Mouse (Mus musculus) embryonic facial prominence, embryonic 10.5 days (tissue): ENCODE data around the gene Kars. TPM values are rescaled to one million over a fixed set of nuclear protein-coding genes. Genes with fewer than 3 reads are reported as not detected.

ENCODE experiments used
- DNase-seq: peaks from one replicate; pipeline ENCODE4 v3.0.0-alpha.2; 2017; ENCODE audit warnings: low spot score
- H3K27ac ChIP-seq: fragments of 300-500 bp; sonication (generic); replicated peaks from 2 replicates; pipeline ENCODE4 v1.5.1; 2016; ENCODE audit warnings: mild to moderate bottlenecking
- H3K27me3 ChIP-seq: fragments of 300-500 bp; sonication (generic); replicated peaks from 2 replicates; pipeline ENCODE4 v1.6.1; 2016; ENCODE audit warnings: low read depth, mild to moderate bottlenecking; ENCODE audit not compliant: poor library complexity, severe bottlenecking
- H3K36me3 ChIP-seq: fragments of 300-500 bp; sonication (generic); replicated peaks from 2 replicates; pipeline ENCODE4 v1.6.1; 2016; ENCODE audit warnings: mild to moderate bottlenecking, moderate library complexity
- H3K4me1 ChIP-seq: fragments of 300-500 bp; sonication (generic); 2 replicates; pipeline ENCODE4 v1.6.1; 2016
- H3K4me3 ChIP-seq: fragments of 300-500 bp; sonication (generic); 2 replicates; pipeline ENCODE4 v1.5.1; 2016; ENCODE audit warnings: mild to moderate bottlenecking, moderate library complexity
- H3K9me3 ChIP-seq: fragments of 300-500 bp; sonication (generic); 2 replicates; pipeline ENCODE4 v1.6.1; 2016; ENCODE audit warnings: mild to moderate bottlenecking
- WGBS: fragments of 180-500 bp; shearing (Covaris S2); methylation state at CpG from one replicate; pipeline ENCODE4 v1.1.7; 2016; 5-methylcytosine and 5-hydroxymethylcytosine counted together
- polyA plus RNA-seq: library from polyadenylated mRNA; unstranded; fragments of >200 nt; fragmentation: Nextera tagmentation; extraction: Ambion mirVana; gene quantifications from 2 replicates; pipeline ENCODE4 v1.2.1, GENCODE M21; 2016

The Kars gene
- polyA plus RNA-seq, 1 experiment from 2014 or later, result 274 TPM

- Histone ChIP-seq H3K27ac (no peak overlapping the region), H3K27me3 (no peaks in the 10 kb centered on the region), H3K4me1 (no peaks in the 10 kb centered on the region), H3K9me3 (peaks cover 12% of the 10 kb centered on the region), H3K4me3 (no peak overlapping the region), H3K36me3 (peaks cover 86% of the 10 kb centered on the region)
- WGBS, result 87% methylated on average over 2 of the region's 2 CpGs
- no peak for DNase-seq
Observed at GRCm38 (mm10) chr8:111975706-111976105, 35.4 kb downstream of the Kars start.

DNA sequence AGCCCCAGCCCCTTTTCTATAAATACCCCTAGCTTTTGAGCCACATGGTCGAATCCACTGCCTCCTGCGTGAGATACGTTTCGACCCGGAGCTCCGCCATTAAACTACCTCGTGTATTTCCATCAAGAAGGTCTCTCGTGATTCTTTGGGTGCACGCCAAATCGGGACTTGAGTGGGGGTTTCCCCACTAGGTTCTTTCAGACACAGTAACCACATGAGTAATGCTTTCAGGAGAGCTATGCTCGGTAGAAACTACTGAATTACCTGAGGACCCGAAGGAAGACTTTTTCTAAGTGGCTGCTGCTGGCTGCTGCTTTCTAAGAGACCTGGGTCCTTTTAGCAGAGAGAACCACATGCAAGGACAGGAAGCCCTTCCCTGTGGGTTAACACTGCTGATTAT is 37.0 kb downstream of the Kars start:
- H3K27ac ChIP-seq, result no peak overlapping the region
- no peak overlapping the region for H3K4me3 ChIP-seq
- no peaks in the 10 kb centered on the region for H3K27me3 ChIP-seq
- 97% methylated on average over 12 of the region's 12 CpGs for WGBS
- H3K9me3 ChIP-seq, result peaks cover 12% of the 10 kb centered on the region
- H3K36me3 ChIP-seq, result peaks cover 88% of the 10 kb centered on the region
- H3K4me1 ChIP-seq, result no peaks in the 10 kb centered on the region
- DNase-seq, result no peak

DNA sequence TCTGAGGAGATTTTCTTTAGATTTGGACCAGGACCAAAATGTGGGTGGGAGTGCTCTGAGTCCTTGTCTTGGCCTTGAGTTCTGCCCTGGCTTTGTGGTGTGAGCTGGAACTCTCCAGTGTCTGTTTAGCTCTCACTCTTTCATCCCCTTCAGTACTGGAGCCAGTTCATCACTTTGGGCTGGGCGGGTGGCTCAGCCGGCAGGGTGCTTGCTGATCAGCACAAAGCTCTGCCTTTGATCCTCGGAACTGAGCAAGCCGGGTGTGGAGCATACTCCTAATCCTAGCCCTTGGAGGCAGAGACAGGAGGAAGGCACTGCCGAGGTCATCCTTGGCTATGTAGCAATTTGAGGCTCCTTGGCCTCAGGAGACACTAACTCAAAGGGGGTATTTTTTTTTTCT is 42.1 kb downstream of the Kars start:
- no peak for DNase-seq
- peaks cover 71% of the 10 kb centered on the region for H3K36me3 ChIP-seq
- WGBS, result 36% methylated on average over 5 of the region's 5 CpGs
- H3K27me3 ChIP-seq, result no peaks in the 10 kb centered on the region
- no peak overlapping the region for H3K27ac ChIP-seq
- H3K9me3 ChIP-seq, result peaks cover 8% of the 10 kb centered on the region
- no peak overlapping the region for H3K4me3 ChIP-seq
- no peaks in the 10 kb centered on the region for H3K4me1 ChIP-seq

DNA sequence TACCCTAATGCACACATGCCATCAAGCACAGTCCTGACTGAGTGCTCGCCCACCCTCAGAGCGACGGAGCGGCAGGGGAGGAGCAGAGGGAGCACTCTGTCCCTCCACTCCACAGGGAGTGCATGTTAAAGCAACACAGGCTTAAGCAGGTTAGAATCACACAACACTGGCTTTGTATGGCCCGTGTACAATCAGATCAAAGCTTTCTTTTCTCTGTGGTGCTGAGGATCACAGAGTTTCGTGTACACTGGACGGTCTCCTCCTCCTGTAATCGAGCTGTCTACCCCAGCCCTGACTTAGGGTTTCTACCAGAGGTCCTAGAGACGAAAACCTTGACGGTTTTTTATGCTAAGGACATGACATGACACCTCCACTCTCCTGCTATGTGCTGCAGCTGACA is 42.6 kb downstream of the Kars start:
- Histone ChIP-seq H3K36me3 (peaks cover 67% of the 10 kb centered on the region), H3K27me3 (no peaks in the 10 kb centered on the region), H3K9me3 (peaks cover 4% of the 10 kb centered on the region; the same call in 1 of the 2 replicates), H3K4me1 (peaks cover 2% of the 10 kb centered on the region; the same call in 1 of the 2 replicates), H3K4me3 (no peak overlapping the region), H3K27ac (no peak overlapping the region)
- WGBS, result 87% methylated on average over 10 of the region's 10 CpGs
- DNase-seq, result no peak

DNA sequence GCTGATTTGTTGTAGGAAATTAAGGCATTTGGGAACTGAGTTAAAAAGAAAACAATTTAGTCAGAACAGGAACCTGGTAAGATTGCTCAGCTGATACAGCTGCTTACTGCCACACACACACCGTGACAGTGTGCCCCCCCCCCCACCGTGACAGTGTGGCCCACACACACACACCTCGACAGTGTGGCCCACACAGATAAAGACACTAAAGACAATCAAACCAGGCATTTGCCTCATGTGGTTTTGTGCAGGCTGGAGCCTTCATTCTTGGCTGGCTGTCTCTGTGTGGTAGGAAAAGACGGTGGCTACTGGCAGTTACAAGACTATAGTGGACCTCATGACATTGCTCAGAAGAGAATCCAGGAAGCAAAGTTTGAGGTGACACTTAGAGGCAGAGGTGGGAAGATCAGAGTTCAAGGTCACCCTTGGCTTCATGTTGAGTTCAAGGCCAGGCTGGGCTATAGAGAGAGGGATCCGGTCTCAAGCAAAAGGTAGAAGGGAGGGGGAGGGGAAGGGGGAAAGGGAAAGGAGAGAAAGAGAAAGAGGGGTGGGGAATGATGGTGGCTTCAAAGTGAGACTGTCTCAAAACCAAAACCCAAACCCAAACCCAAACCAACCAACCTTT is 43.8 kb downstream of the Kars start:
- Histone ChIP-seq H3K9me3 (no peaks in the 10 kb centered on the region), H3K4me1 (peaks cover 9% of the 10 kb centered on the region; the same call in 1 of the 2 replicates), H3K36me3 (peaks cover 55% of the 10 kb centered on the region), H3K27me3 (no peaks in the 10 kb centered on the region), H3K27ac (no peak overlapping the region), H3K4me3 (no peak overlapping the region)
- no peak for DNase-seq
- WGBS, result 87% methylated on average over 5 of the region's 5 CpGs

GRCm38 (mm10) chr8:111964849-111965561 is 46.1 kb downstream of the Kars start:
- Histone ChIP-seq H3K36me3 (peaks cover 44% of the 10 kb centered on the region), H3K27ac (no peak overlapping the region), H3K4me1 (peaks cover 9% of the 10 kb centered on the region; the same call in 1 of the 2 replicates), H3K4me3 (no peak overlapping the region), H3K27me3 (no peaks in the 10 kb centered on the region), H3K9me3 (no peaks in the 10 kb centered on the region)
- 83% methylated on average over 7 of the region's 7 CpGs for WGBS
- DNase-seq, result no peak

DNA sequence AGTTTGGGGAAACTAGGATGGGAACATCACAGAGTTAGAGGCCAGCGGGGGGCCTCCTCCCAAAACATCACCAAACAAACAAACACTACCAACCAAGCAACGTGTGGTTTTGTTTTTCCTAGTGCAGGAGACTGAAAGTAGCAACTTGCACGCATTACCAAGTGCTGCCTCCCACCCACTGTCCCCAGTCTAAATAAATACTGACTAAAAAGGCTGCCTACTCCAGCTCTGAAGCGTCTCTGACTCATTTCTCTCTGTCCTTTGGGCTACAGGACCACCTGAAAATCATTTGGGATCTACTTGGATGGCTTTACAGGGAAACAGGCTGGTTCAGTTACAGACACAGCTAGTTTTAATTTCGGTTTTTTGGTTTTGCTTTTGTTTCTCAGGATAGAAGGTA is 46.8 kb downstream of the Kars start:
- 56% methylated on average over 5 of the region's 5 CpGs for WGBS
- peaks cover 49% of the 10 kb centered on the region for H3K36me3 ChIP-seq
- H3K27ac ChIP-seq, result no peak overlapping the region
- H3K4me3 ChIP-seq, result no peak overlapping the region
- DNase-seq, result no peak
- H3K27me3 ChIP-seq, result no peaks in the 10 kb centered on the region
- H3K9me3 ChIP-seq, result no peaks in the 10 kb centered on the region
- H3K4me1 ChIP-seq, result peaks cover 9% of the 10 kb centered on the region; the same call in 1 of the 2 replicates

GRCm38 (mm10) chr8:111963546-111963945 is 47.6 kb downstream of the Kars start:
- Histone ChIP-seq H3K27me3 (no peaks in the 10 kb centered on the region), H3K36me3 (peaks cover 49% of the 10 kb centered on the region), H3K27ac (no peak overlapping the region), H3K4me1 (peaks cover 9% of the 10 kb centered on the region; the same call in 1 of the 2 replicates), H3K4me3 (no peak overlapping the region), H3K9me3 (no peaks in the 10 kb centered on the region)
- 79% methylated on average over 4 of the region's 4 CpGs for WGBS
- no peak for DNase-seq

DNA sequence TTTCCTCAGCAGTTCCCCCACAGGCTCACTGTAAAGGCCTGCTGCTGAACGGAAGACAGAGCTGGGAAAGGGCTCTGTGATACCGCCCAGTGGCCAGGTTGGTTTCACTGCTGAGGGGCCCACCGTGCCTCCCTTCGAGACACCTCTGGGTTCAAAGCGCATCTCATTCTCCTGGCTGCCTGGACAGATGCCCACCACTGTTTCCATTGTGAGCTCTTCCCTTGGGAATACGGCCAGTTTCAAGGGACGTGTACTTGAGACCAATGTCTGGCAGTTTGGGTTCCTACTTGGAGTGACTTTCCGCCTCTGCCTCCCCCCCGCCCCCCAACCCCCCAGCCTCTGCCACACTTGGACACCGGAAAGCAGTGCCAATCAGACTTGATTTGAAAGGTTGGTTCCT is 48.0 kb downstream of the Kars start:
- WGBS, result 75% methylated on average over 10 of the region's 10 CpGs
- no peak overlapping the region for H3K4me3 ChIP-seq
- peaks cover 49% of the 10 kb centered on the region for H3K36me3 ChIP-seq
- no peak for DNase-seq
- H3K4me1 ChIP-seq, result peaks cover 9% of the 10 kb centered on the region; the same call in 1 of the 2 replicates
- H3K27ac ChIP-seq, result no peak overlapping the region
- H3K27me3 ChIP-seq, result no peaks in the 10 kb centered on the region
- no peaks in the 10 kb centered on the region for H3K9me3 ChIP-seq

DNA sequence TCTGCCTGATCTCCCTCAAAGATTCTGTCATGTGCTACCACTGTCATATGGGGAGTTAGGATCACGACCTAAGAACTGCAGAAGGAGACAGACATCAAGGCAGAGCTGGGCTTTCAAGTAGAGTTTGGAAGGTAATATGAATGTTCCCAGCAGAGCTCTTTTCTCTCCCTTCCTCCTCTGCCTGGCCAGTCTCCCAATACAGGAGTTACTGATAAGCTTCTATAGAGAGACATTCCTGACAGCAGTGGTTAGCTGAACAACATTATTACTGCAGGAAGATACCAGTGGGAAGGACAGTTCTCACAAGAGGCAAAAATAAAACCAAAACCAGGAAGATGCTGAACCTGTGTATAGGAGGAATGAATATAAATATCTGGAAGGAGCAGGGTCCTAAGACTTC is 48.5 kb downstream of the Kars start:
- H3K4me3 ChIP-seq, result no peak overlapping the region
- DNase-seq, result no peak
- 73% methylated on average over 1 of the region's 1 CpGs for WGBS
- H3K27ac ChIP-seq, result no peak overlapping the region
- peaks cover 9% of the 10 kb centered on the region; the same call in 1 of the 2 replicates for H3K4me1 ChIP-seq
- no peaks in the 10 kb centered on the region for H3K27me3 ChIP-seq
- peaks cover 49% of the 10 kb centered on the region for H3K36me3 ChIP-seq
- no peaks in the 10 kb centered on the region for H3K9me3 ChIP-seq

DNA sequence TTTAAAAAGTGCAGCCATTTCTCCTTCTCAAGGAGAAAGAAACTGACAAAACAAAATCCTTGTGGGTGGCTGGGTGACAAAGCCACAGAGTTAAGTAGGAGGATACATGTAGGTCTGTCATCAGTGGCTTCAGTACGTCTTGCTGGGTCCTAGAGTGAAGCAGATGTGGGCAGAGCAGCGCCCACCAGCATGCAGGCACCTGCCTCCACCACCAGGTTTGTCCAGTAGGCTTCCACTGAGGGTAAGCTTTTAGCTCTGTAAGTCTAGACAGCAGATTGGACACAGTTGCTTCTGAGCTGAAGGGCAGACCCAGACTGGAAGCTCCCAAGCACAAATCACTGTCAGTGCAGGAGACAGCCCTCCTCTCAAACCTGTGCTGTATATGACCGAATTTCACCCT is 49.8 kb downstream of the Kars start:
- H3K9me3 ChIP-seq, result no peaks in the 10 kb centered on the region
- no peaks in the 10 kb centered on the region for H3K27me3 ChIP-seq
- no peak overlapping the region for H3K4me3 ChIP-seq
- WGBS, result 68% methylated on average over 3 of the region's 3 CpGs
- H3K4me1 ChIP-seq, result peaks cover 9% of the 10 kb centered on the region; the same call in 1 of the 2 replicates
- peaks cover 49% of the 10 kb centered on the region for H3K36me3 ChIP-seq
- DNase-seq, result no peak
- H3K27ac ChIP-seq, result no peak overlapping the region

DNA sequence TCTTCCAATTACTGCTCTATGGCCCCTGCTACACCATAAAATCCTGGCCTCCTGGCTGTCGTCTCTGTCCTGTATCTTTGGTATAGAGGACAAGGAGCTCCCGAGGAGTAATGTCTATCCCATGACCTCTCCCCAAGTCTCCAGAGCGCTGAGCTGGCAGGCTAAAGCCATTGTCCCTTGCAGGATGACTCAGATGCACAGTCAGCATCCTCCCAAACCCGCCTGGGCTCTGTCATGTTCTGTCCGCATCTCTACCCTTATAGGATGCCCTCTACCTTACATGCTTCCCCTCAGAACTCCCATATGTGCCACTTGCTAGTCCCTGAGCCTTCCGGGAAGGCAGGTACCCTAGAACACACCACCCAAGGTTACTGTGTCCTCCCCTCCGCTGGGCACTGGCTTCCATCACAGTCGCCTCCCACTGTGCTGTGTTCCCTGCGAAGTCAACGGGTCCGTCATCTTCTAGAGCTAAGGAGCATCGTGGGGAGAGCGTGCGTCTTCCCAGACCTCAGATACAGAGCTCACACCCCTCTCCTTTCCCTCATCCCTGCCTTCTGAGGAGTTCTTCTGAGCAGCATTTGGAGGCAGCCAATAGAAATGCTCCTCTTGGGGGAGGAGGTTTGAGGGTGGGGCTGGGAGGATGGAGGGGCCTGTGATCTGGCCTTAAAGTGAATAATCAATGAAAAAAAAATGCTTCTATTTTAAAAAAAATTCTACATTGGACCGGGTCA is 50.4 kb downstream of the Kars start:
- DNase-seq, result no peak
- Histone ChIP-seq H3K4me3 (no peak overlapping the region), H3K27me3 (no peaks in the 10 kb centered on the region), H3K9me3 (no peaks in the 10 kb centered on the region), H3K36me3 (peaks cover 51% of the 10 kb centered on the region), H3K27ac (no peak overlapping the region), H3K4me1 (peaks cover 9% of the 10 kb centered on the region; the same call in 1 of the 2 replicates)
- whole genome bisulfite sequencing, result 72% methylated on average over 15 of the region's 15 CpGs
